Mouse (Mus musculus): Measurements from ENCODE around the gene Mndal. TPM values are rescaled to one million over a fixed set of nuclear protein-coding genes. Genes with fewer than 3 reads are reported as not detected.
"Not testable (repeated sequence)": the region's sequence is repeated elsewhere in the genome, so short reads cannot be mapped to it uniquely, and the experiment has no call there.

The Mndal gene
- polyA plus RNA-seq, 1 experiment from 2014 or later, result 1.1 TPM

DNA sequence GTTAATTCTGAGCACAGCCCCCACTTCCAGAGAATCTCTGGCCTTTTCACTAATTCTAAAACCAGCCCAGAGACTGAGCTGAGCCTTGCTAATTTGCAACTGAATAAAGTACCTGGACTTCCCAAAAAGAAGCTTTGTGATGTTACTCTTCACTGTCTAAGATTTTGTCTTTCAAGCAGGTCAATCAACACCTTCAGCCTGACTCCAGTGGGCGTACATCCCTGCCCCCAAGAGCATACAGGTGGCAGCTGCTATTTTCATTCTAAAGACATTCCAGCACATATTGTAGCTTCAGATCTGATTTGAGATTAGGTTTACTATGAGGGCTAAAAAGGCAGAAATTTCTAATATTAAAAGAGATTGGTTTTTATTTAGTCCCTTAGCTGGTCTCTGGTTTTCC is 73.7 kb downstream of the Mndal start:
- not testable (repeated sequence) for H3K4me1 ChIP-seq (ENCODE audit: control insufficient read depth, insufficient read depth, low read length); H3K36me3 ChIP-seq (ENCODE audit: control insufficient read depth, insufficient read depth, low read length); H3K9me3 ChIP-seq (replicated peaks; ENCODE audit: control insufficient read depth, low read length, poor library complexity, severe bottlenecking); H3K4me2 ChIP-seq (ENCODE audit: low read length); H3K27me3 ChIP-seq (ENCODE audit: control insufficient read depth, insufficient read depth, low read depth, low read length); H3K9ac ChIP-seq (ENCODE audit: low read depth, low read length); H3K4me3 ChIP-seq (ENCODE audit: low read depth, low read length); ATAC-seq; H3K27ac ChIP-seq (ENCODE audit: low read length)
- 79% methylated on average over 1 of the region's 1 CpGs for WGBS

DNA sequence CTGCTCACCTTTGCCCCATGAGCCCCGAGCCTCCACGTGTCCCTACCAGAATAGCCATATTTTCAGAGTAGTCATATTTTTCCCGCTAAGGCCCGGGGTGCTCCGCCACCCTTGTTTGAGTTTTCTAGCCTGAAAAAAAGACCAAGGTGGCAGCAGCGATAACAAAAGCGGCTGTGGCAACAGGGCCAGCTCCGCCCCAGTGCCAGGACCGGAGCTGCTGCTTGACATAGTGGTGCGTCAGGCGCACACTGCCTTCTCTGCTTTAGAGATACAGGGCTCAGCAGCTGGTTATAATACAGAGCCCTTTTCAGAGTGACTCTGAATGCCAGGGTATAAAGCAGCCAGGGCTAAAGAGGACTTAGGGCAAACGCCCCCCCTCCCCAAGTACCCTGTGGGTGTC is 75.8 kb downstream of the Mndal start:
- no peaks in the 10 kb centered on the region for H3K36me3 ChIP-seq (ENCODE audit: control insufficient read depth, insufficient read depth, low read length)
- H3K4me1 ChIP-seq (ENCODE audit: control insufficient read depth, insufficient read depth, low read length), result no peaks in the 10 kb centered on the region
- H3K4me3 ChIP-seq (ENCODE audit: low read depth, low read length), result no peak overlapping the region
- H3K9me3 ChIP-seq (replicated peaks; ENCODE audit: control insufficient read depth, low read length, poor library complexity, severe bottlenecking), result no peaks in the 10 kb centered on the region
- H3K27me3 ChIP-seq (ENCODE audit: control insufficient read depth, insufficient read depth, low read depth, low read length), result no peaks in the 10 kb centered on the region
- WGBS, result 89% methylated on average over 12 of the region's 12 CpGs
- H3K27ac ChIP-seq (ENCODE audit: low read length), result no peak overlapping the region
- H3K9ac ChIP-seq (ENCODE audit: low read depth, low read length), result no peak overlapping the region
- no peak overlapping the region for H3K4me2 ChIP-seq (ENCODE audit: low read length)
- no peak for ATAC-seq

DNA sequence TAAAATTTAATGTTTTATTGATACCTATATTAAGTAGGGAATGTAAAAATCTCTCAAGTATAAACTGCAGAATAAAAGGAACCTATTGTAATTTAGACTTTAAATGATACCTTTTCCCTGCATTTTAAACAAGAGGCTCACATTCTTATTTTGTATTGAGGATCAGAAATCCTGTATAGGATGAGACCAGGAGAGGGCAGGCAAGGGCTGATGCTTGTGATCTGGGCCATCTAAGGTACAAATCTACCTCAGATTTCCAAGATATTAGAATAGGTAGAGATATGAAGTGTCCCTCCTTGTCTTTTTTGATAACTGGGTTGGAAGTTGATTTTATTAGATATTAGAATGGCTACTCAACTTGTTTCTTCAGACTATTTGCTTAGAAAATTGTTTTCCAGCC is 88.6 kb downstream of the Mndal start:
- H3K36me3 ChIP-seq (ENCODE audit: control insufficient read depth, insufficient read depth, low read length); H3K9ac ChIP-seq (ENCODE audit: low read depth, low read length); H3K4me1 ChIP-seq (ENCODE audit: control insufficient read depth, insufficient read depth, low read length); H3K4me3 ChIP-seq (ENCODE audit: low read depth, low read length); ATAC-seq; H3K27me3 ChIP-seq (ENCODE audit: control insufficient read depth, insufficient read depth, low read depth, low read length); H3K4me2 ChIP-seq (ENCODE audit: low read length); H3K9me3 ChIP-seq (replicated peaks; ENCODE audit: control insufficient read depth, low read length, poor library complexity, severe bottlenecking); H3K27ac ChIP-seq (ENCODE audit: low read length): not testable (repeated sequence)

DNA sequence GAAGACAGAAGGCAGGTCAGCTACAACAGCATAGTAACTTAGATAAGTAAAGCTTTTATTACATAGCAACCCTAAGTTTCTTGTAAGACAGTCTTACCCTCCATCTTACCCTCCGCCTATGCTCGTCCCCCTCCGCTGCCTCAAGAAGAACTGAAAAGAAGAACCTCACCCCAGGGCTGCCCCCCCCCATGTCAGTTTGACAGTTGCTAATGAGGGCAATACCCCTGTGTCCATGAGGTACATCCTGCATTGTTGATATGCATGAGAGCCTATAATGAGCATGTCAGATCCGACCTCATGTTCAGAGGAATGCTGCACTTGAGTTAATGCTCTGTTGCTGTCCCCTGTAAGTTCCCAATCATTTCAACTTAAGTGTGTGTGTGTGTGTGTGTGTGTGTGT is 89.4 kb downstream of the Mndal start:
- H3K4me2 ChIP-seq (ENCODE audit: low read length); H3K9ac ChIP-seq (ENCODE audit: low read depth, low read length); H3K9me3 ChIP-seq (replicated peaks; ENCODE audit: control insufficient read depth, low read length, poor library complexity, severe bottlenecking); H3K27ac ChIP-seq (ENCODE audit: low read length); H3K4me1 ChIP-seq (ENCODE audit: control insufficient read depth, insufficient read depth, low read length); H3K36me3 ChIP-seq (ENCODE audit: control insufficient read depth, insufficient read depth, low read length); H3K27me3 ChIP-seq (ENCODE audit: control insufficient read depth, insufficient read depth, low read depth, low read length); H3K4me3 ChIP-seq (ENCODE audit: low read depth, low read length); ATAC-seq: not testable (repeated sequence)
- WGBS, result 59% methylated on average over 4 of the region's 4 CpGs

DNA sequence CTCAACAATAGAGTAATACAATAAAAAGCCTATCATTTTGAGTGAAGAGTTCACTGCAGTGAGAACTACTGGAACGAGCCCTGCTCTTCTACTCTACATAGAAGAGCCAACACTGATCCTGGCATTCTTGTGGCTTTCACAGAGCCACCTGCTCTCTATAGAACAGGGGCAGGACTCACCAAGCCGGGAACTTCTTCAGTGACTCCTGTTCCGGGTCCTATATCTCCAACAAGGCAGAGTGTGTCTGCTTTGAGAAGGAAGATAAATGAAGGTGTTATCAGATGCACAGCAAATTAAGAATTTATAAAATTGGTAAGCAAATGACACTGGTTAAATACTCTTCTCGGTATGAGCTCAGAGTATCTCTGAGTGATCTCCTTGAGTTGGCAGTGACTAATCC is 96.1 kb downstream of the Mndal start:
- H3K9ac ChIP-seq (ENCODE audit: low read depth, low read length); H3K36me3 ChIP-seq (ENCODE audit: control insufficient read depth, insufficient read depth, low read length); H3K27ac ChIP-seq (ENCODE audit: low read length); H3K4me1 ChIP-seq (ENCODE audit: control insufficient read depth, insufficient read depth, low read length); H3K9me3 ChIP-seq (replicated peaks; ENCODE audit: control insufficient read depth, low read length, poor library complexity, severe bottlenecking); H3K27me3 ChIP-seq (ENCODE audit: control insufficient read depth, insufficient read depth, low read depth, low read length); H3K4me3 ChIP-seq (ENCODE audit: low read depth, low read length); ATAC-seq; H3K4me2 ChIP-seq (ENCODE audit: low read length): not testable (repeated sequence)
- WGBS, result 92% methylated on average over 4 of the region's 4 CpGs

DNA sequence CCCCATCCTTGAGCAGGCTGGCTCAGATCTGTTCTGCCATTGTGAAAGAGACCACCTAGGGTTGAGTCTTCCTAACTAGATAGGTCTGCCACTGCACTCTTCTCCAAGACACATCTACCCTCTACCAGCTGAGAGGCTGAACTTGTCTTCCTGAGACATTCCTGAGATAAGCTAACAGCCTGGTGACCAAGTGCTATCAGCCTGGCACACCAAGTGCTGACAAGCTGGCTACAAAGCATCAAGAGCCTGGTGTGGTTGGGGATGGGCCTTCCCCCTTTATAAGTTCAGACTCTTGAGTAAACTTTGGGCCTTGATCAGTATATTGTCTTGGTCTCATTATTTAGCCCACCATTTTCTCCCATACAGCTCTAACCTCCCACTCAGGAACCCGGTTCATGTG is 97.5 kb downstream of the Mndal start:
- Histone ChIP-seq H3K36me3 (ENCODE audit: control insufficient read depth, insufficient read depth, low read length) (no peaks in the 10 kb centered on the region), H3K27me3 (ENCODE audit: control insufficient read depth, insufficient read depth, low read depth, low read length) (no peaks in the 10 kb centered on the region), H3K4me3 (ENCODE audit: low read depth, low read length) (no peak overlapping the region), H3K27ac (ENCODE audit: low read length) (no peak overlapping the region), H3K4me1 (ENCODE audit: control insufficient read depth, insufficient read depth, low read length) (no peaks in the 10 kb centered on the region), H3K9me3 (replicated peaks; ENCODE audit: control insufficient read depth, low read length, poor library complexity, severe bottlenecking) (no peaks in the 10 kb centered on the region), H3K9ac (ENCODE audit: low read depth, low read length) (no peak overlapping the region), H3K4me2 (ENCODE audit: low read length) (no peak overlapping the region)
- no peak for ATAC-seq
- WGBS, result 86% methylated on average over 1 of the region's 1 CpGs

DNA sequence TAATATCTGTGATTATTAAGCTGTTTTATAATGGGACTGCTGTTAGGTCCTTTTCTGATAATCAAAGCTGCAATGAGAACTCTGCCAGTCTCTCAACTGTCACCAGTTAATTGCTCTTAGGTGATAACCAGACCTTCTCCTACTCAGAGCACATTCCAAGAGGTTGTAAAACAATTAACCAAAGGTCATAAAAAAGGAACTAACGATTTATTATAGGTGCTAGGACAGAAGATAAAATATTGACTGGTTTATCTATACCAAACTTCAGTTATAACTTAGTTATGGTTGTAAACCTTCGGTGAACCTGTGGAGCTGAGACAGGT is 120.8 kb downstream of the Mndal start:
- ATAC-seq; H3K4me2 ChIP-seq (ENCODE audit: low read length); H3K9me3 ChIP-seq (replicated peaks; ENCODE audit: control insufficient read depth, low read length, poor library complexity, severe bottlenecking); H3K9ac ChIP-seq (ENCODE audit: low read depth, low read length); H3K4me1 ChIP-seq (ENCODE audit: control insufficient read depth, insufficient read depth, low read length); H3K4me3 ChIP-seq (ENCODE audit: low read depth, low read length); H3K36me3 ChIP-seq (ENCODE audit: control insufficient read depth, insufficient read depth, low read length); H3K27me3 ChIP-seq (ENCODE audit: control insufficient read depth, insufficient read depth, low read depth, low read length); H3K27ac ChIP-seq (ENCODE audit: low read length): not testable (repeated sequence)
- 83% methylated on average over 2 of the region's 2 CpGs for WGBS

DNA sequence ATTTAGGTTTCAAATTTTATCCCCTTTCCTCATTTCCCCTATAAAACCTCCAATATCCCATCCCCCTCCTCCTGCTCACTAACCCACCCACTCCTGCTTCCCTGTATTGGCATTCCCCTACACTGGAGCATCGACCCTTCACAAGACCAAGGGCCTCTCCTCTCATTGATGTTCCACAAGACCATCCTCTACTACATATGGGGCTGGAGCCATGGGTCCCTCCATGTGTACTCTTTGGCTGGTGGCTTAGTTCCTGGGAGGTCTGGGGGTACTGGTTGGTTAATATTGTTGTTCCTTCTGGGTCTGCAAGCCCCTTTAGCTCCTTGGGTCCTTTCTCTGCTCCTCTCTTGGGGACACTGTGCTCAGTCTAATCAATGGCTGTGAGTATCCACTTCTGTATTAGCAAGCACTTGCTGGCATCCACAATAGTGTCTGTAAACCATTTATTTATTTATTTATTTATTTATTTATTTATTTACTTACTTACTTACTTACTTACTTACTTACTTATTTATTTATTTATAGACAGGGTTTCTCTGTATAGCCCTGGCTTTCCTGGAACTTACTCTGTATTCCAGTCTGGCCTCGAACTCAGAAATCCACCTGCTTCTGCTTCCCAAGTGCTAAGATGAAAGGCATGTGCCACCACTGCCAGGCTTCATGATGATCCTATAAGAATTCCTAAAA is 121.4 kb downstream of the Mndal start:
- not testable (repeated sequence) for H3K9ac ChIP-seq (ENCODE audit: low read depth, low read length); ATAC-seq; H3K27ac ChIP-seq (ENCODE audit: low read length); H3K4me3 ChIP-seq (ENCODE audit: low read depth, low read length); H3K4me1 ChIP-seq (ENCODE audit: control insufficient read depth, insufficient read depth, low read length); H3K4me2 ChIP-seq (ENCODE audit: low read length); H3K27me3 ChIP-seq (ENCODE audit: control insufficient read depth, insufficient read depth, low read depth, low read length); H3K36me3 ChIP-seq (ENCODE audit: control insufficient read depth, insufficient read depth, low read length); H3K9me3 ChIP-seq (replicated peaks; ENCODE audit: control insufficient read depth, low read length, poor library complexity, severe bottlenecking)
- 84% methylated on average over 2 of the region's 2 CpGs for WGBS

DNA sequence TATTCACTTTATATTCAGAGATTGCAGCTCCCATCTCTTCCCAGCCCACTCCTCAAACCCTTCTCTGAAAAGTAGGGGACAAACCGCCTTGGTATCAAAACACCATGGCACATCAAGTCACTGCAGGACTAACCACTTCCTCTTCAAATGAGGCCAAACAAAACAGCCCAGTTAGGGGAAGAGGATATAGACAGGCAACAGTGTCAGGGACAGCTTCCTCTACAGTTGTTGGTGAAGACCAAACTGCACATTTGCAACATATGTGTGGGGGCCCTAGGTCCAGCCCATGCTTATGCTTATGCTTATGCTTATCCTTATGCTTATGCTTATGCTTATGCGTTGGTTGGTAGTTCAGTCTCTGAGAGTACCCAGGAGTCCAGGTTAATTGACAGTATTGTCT is 133.0 kb downstream of the Mndal start:
- H3K36me3 ChIP-seq (ENCODE audit: control insufficient read depth, insufficient read depth, low read length); H3K4me3 ChIP-seq (ENCODE audit: low read depth, low read length); H3K27me3 ChIP-seq (ENCODE audit: control insufficient read depth, insufficient read depth, low read depth, low read length); H3K4me1 ChIP-seq (ENCODE audit: control insufficient read depth, insufficient read depth, low read length); ATAC-seq; H3K4me2 ChIP-seq (ENCODE audit: low read length); H3K27ac ChIP-seq (ENCODE audit: low read length); H3K9me3 ChIP-seq (replicated peaks; ENCODE audit: control insufficient read depth, low read length, poor library complexity, severe bottlenecking); H3K9ac ChIP-seq (ENCODE audit: low read depth, low read length): not testable (repeated sequence)
- 89% methylated on average over 2 of the region's 2 CpGs for WGBS
